Mouse (Mus musculus): ENCODE results near the gene Ubap1l.

- TF ChIP-seq CTCF (IDR thresholded peaks at IDR 0.05; ENCODE audit: borderline replicate concordance, extremely low read depth, insufficient read depth, insufficient read length), result no peak
- no peak for TF ChIP-seq POLR2A (IDR thresholded peaks at IDR 0.05; ENCODE audit: borderline replicate concordance, extremely low read depth, insufficient read depth, insufficient read length, poor library complexity, severe bottlenecking)
These were observed 58.8 kb downstream of the Ubap1l start for GRCm38 (mm10) chr9:65419633-65420032.

All from brain, embryonic 14.5 days (tissue).